ENCODE assay signal across 8 mouse cellular contexts in the genomic region with DNA sequence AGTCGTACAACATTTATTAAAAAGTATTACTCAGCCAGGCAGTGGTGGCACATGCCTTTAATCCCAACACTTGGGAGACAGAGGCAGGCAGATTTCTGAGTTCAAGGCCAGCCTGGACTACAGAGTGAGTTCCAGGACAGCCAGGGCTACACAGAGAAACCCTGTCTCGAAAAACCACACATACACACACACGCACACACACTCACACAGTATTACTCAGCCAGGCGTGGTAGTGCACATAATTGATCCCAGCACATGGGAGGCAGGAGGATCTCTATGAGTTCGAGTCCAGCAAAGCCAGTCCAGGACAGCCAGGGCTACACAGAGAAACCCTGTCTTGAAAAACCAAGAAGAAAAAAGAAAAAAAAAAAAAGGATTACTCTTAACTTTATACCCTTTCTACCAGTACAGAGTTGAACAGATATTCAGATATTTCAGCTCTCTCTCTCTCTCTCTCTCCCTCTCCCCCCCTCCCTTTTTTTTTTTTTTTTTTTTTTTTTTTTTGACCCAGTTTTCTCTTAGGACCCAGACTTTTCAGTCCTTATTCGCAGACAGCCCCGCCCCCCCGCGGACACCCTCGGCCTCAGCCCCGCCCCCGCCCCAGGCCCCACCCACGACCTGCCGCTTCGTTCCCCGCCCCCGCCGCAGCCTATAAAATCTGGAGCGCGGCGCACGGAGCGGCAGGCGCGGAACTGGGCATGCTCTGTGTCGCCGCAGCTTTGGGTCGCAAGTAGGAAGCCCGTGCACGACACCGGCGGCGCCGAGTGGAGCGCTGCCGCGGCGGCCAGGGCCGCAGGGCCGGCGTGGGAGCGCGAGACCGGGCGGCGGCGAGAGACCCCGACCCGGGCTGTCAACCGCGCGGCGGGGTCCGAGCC. TPM values are rescaled to one million over a fixed set of nuclear protein-coding genes. Genes with fewer than 3 reads are reported as not detected.
DNase-seq lines count a peak whose midpoint lies in the region; ATAC-seq lines count a peak whose summit lies in the region.

A gene (plus strand): TSS at position 683 of the 875 bp plus-strand sequence.

- no peaks in the 10 kb centered on the region for H3K27me3 ChIP-seq in forebrain, embryonic 11.5 days (ENCODE audit: control insufficient read depth, insufficient read depth, low read length)
- no peaks in the 10 kb centered on the region for H3K27me3 ChIP-seq in heart, embryonic 15.5 days
- peaks cover 10% of the 10 kb centered on the region; the same call in 1 of the 2 replicates for H3K27me3 ChIP-seq in liver, embryonic 13.5 days
- H3K27me3 ChIP-seq in stomach, embryonic 14.5 days (ENCODE audit: control insufficient read depth, insufficient read depth, low read length) = no peaks in the 10 kb centered on the region

- H3K4me1 ChIP-seq in forebrain, embryonic 11.5 days (replicated peaks; ENCODE audit: control insufficient read depth, insufficient read depth, low read length) = no peaks in the 10 kb centered on the region; the same call in 1 of the 2 replicates
- peaks cover 28% of the 10 kb centered on the region for H3K4me1 ChIP-seq in heart, embryonic 15.5 days (replicated peaks)
- peaks cover 65% of the 10 kb centered on the region for H3K4me1 ChIP-seq in liver, embryonic 13.5 days (replicated peaks)
- peaks cover 7% of the 10 kb centered on the region for H3K4me1 ChIP-seq in stomach, embryonic 14.5 days (ENCODE audit: control insufficient read depth, insufficient read depth, low read length)

- H3K9me3 ChIP-seq in forebrain, embryonic 11.5 days (ENCODE audit: control insufficient read depth, low read length) = no peaks in the 10 kb centered on the region
- no peaks in the 10 kb centered on the region for H3K9me3 ChIP-seq in heart, embryonic 15.5 days (replicated peaks)
- H3K9me3 ChIP-seq in liver, embryonic 13.5 days (replicated peaks) = no peaks in the 10 kb centered on the region
- H3K9me3 ChIP-seq in stomach, embryonic 14.5 days (ENCODE audit: control insufficient read depth, low read depth, low read length) = no peaks in the 10 kb centered on the region

- 8% methylated on average over 50 of the region's 54 CpGs for WGBS in forebrain, embryonic 11.5 days
- 8% methylated on average over 52 of the region's 54 CpGs for WGBS in heart, embryonic 15.5 days
- 6% methylated on average over 54 of the region's 54 CpGs for WGBS in liver, embryonic 13.5 days (ENCODE audit: insufficient replicate concordance)
- WGBS in stomach, embryonic 14.5 days = 9% methylated on average over 46 of the region's 54 CpGs

- H3K4me3 ChIP-seq in forebrain, embryonic 11.5 days (ENCODE audit: low read depth, low read length) = peak within 1 kb of the TSS; percentile 83
- H3K4me3 ChIP-seq in heart, embryonic 15.5 days = peak within 1 kb of the TSS; percentile 94
- H3K4me3 ChIP-seq in liver, embryonic 13.5 days (replicated peaks) = peak within 1 kb of the TSS; percentile 95
- H3K4me3 ChIP-seq in stomach, embryonic 14.5 days (ENCODE audit: low read depth, low read length) = peak within 1 kb of the TSS; percentile 76

- H3K27ac ChIP-seq in forebrain, embryonic 11.5 days (ENCODE audit: low read depth, low read length) = peak within 1 kb of the TSS; percentile 78
- H3K27ac ChIP-seq in heart, embryonic 15.5 days = peak within 1 kb of the TSS; percentile 93
- peak within 1 kb of the TSS; percentile 92 for H3K27ac ChIP-seq in liver, embryonic 13.5 days
- peak within 1 kb of the TSS; percentile 72 for H3K27ac ChIP-seq in stomach, embryonic 14.5 days (ENCODE audit: low read length)

- peak; percentile 83 for ATAC-seq in forebrain, embryonic 11.5 days (replicated peaks; ENCODE audit: low FRiP score)
- peak; percentile 78 for ATAC-seq in heart, embryonic 15.5 days (replicated peaks; ENCODE audit: insufficient number of reproducible peaks, insufficient read depth, low FRiP score, low read depth)
- ATAC-seq in liver, embryonic 13.5 days (ENCODE audit: low read depth) = peak; percentile 61
- ATAC-seq in stomach, embryonic 14.5 days (ENCODE audit: insufficient number of reproducible peaks, insufficient read depth, low FRiP score, low read depth) = peak; percentile 73

- no peaks in the 10 kb centered on the region for H3K36me3 ChIP-seq in forebrain, embryonic 11.5 days (ENCODE audit: control insufficient read depth, insufficient read depth, low read length)
- no peaks in the 10 kb centered on the region for H3K36me3 ChIP-seq in heart, embryonic 15.5 days
- peaks cover 18% of the 10 kb centered on the region for H3K36me3 ChIP-seq in liver, embryonic 13.5 days
- H3K36me3 ChIP-seq in stomach, embryonic 14.5 days (ENCODE audit: control insufficient read depth, insufficient read depth, low read length) = no peaks in the 10 kb centered on the region

- H3K4me2 ChIP-seq in forebrain, embryonic 11.5 days (ENCODE audit: low read depth, low read length, severe bottlenecking) = peak within 1 kb of the TSS; percentile 73
- peak within 1 kb of the TSS; percentile 96 for H3K4me2 ChIP-seq in heart, embryonic 15.5 days
- peak within 1 kb of the TSS; percentile 82 for H3K4me2 ChIP-seq in liver, embryonic 13.5 days
- H3K4me2 ChIP-seq in stomach, embryonic 14.5 days (replicated peaks; ENCODE audit: low read depth, low read length) = peak within 1 kb of the TSS; percentile 76

- DNase-seq in CD8-positive naive resting alpha-beta T cell, adult 2 months (ENCODE audit: low read depth in 2 of 2, low spot score in 2 of 2) = peak; percentile 75 to 80
- peak; percentile 68 for DNase-seq in c-Kit-positive CD71-positive TER-119-negative erythroid progenitor cells, embryonic 14.5 days (ENCODE audit: low read depth)
- peak; percentile 96 for DNase-seq in forebrain, embryonic 11.5 days (ENCODE audit: low spot score)
- peak; percentile 95 to 96 for DNase-seq in kidney, postnatal 25 days
- peak; percentile 84 for DNase-seq in liver, embryonic 13.5 days
- peak; percentile 82 to 88 for DNase-seq in natural killer cell, adult 2 months (ENCODE audit: low spot score in 2 of 2)

- peak within 1 kb of the TSS; percentile 82 for H3K9ac ChIP-seq in forebrain, embryonic 11.5 days (ENCODE audit: low read length)
- peak within 1 kb of the TSS; percentile 89 for H3K9ac ChIP-seq in heart, embryonic 15.5 days
- H3K9ac ChIP-seq in liver, embryonic 13.5 days = peak within 1 kb of the TSS; percentile 93
- H3K9ac ChIP-seq in stomach, embryonic 14.5 days (replicated peaks; ENCODE audit: low read depth, low read length) = peak within 1 kb of the TSS; percentile 72

RNA-seq across cellular contexts. Expression of the gene that starts here (rescaled TPM):
- 23.6 and 24.7 TPM in 2 replicates for polyA plus RNA-seq in forebrain, embryonic 11.5 days (2014; fragmentation: Nextera tagmentation; extraction: Ambion mirVana)
- 5.9 and 9.2 TPM in 2 replicates for polyA plus RNA-seq in heart, embryonic 15.5 days (2015; fragmentation: Nextera tagmentation; extraction: Ambion mirVana)
- polyA plus RNA-seq in liver, embryonic 13.5 days (2015; fragmentation: Nextera tagmentation; extraction: Ambion mirVana) = 23.5 and 25.1 TPM in 2 replicates
- polyA plus RNA-seq in stomach, embryonic 14.5 days (2014; fragmentation: Nextera tagmentation; extraction: Ambion mirVana) = 16.2 and 20.7 TPM in 2 replicates

Comparison
In these comparisons a context has a peak if more than half of its experiments do, and no peak if none do; other contexts are left out.
1. Peak in every context shown above with its lines: DNase-seq, ATAC-seq, H3K4me3 ChIP-seq and H3K27ac ChIP-seq.